Mouse (Mus musculus) megakaryocyte progenitor cell, adult 5-6 weeks (primary cell): Measurements from ENCODE around the gene Hspg2. TPM values are rescaled to one million over a fixed set of nuclear protein-coding genes. Genes with fewer than 3 reads are reported as not detected.

Experiments
- ATAC-seq: replicated peaks from 2 replicates; pipeline ENCODE4 v1.8.0; 2016; ENCODE audit warnings: mild to moderate bottlenecking, moderate TSS enrichment, inconsistent platforms; ENCODE audit not compliant: poor library complexity
- total RNA-seq, 2 experiments: library from RNA; stranded (forward) in 1 of 2; stranded (reverse) in 1 of 2; fragments of 157-497, 149-512 nt in 1 of 2; fragments of 200-1000 nt in 1 of 2; gene quantifications; 2 replicates each; pipeline versions ENCODE4 v1.2.3 to v1.2.4; 2015 to 2017

The Hspg2 gene
- total RNA-seq, 2 experiments from 2014 or later, result not detected

DNA sequence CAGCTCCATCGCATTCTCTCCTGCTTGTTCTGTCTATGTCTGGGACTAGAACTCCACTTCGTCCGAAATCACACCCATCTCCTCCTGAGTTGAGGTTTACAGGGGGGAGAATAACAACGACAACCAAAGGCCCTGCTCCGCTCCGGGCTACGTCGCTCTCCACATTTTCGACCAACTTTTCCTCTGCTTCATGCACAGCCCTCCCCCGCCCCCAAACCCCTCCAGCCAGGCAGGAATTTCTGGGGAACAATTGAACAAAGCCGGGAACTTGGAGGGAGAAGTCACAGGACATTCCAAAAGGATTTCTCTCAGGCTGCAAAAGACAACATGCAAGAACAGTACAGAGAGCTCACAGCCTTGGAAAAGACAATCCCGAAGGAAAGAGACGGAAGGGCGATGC is 7.9 kb upstream of the Hspg2 start:
- no peak for ATAC-seq

DNA sequence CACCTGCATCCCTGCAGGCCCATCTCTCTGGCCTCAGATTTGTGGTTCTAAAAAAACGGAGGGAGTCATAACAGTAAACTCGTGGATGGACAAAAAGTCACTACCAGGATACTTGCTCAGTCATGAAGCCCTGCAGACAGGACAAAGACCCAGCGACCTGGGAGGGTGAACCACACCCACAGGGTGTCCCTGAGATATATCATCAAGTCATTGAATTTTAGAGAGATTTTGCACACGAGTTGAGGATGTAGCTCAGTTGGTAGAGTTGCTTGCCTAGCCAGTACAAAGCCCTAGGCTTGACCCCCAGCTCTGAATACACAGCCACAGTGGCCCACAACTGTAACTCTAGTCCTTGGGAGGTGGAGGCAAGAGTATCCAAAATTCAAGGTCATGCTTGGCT is 7.4 kb upstream of the Hspg2 start:
- ATAC-seq, result no peak

DNA sequence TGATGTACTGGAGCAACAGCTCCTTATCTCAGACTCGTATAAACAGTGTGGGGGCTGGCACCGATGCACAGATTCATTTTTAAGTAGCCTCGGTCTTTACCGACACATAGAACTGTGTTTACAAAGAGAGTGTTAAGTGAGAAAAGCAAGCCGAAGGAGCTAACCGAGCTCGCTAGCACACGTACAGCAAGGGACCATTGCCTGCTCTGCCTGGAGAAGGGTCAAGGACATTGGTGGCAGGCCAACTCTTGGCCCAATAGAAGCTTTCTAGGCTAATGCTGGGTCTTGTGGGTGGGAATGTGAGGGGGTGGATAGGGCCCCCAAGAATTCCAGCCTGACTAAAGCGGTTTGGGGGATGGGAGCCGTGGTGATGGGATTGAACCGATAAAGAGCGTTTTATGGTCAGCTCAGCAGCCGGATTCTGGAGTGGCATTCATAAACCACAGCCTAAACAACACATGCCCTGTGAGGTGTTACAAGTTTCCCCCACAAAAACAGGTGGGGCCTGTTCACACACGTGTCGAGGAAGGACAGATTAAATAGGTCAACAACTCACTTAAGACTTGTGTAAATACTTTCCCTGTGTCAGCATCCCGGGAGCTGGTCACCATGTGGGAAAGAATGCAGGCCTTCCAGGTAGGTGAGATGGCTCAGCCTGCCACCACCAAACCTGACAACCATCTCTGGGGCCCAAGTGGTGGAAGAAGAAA is 6.4 kb upstream of the Hspg2 start:
- ATAC-seq, result no peak

DNA sequence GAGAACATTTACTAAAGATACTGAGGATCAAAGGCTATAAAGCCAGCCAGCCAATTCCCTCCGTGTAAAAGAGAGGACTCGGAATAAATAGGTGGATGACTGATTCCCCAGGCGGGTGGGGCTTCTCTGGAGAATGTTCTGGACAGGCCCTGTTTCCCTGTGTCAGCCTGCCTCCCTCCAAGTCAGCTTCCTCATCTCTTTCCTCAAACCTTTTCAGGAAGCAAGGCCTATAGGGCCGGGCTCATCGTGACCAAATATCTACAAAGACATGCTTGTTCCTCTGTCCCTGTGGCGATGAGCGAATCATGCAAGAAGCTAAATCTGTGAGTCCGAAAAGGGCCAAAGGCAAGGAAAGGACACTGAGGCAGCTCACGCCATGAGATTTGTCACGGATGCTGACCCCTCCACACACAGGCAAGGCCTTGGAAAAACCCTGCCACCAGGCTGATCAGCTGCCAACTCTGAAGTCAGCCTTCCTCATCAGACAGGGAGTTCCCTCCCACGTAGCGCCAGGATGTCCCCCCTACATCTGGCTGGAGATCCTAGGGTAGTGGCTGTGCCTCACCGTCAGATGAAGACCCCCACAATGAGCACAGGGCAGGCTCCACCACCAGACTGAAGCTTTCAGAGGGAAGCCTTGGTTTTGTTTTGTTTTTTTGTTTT is 3.3 kb upstream of the Hspg2 start:
- ATAC-seq, result no peak

DNA sequence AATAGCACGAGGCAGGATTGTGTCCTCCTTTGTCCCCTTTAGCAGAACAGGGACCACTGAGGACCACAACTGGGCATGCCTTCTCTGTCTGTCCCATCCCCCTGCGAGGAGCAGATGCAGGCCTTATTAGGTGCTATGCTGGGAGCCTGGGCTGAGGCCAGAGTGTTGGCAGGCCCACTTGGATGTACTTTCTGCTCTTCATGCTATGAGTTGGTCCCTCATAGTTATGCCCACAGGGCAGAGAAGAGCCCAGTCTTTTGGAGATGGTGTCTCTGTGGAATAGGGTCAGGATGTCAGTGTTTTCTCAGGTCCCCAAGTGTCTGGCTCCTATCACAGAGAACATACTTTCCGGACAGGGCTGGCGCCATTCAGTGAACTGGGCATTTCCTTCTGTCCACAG is 1.6 kb upstream of the Hspg2 start:
- no peak for ATAC-seq

DNA sequence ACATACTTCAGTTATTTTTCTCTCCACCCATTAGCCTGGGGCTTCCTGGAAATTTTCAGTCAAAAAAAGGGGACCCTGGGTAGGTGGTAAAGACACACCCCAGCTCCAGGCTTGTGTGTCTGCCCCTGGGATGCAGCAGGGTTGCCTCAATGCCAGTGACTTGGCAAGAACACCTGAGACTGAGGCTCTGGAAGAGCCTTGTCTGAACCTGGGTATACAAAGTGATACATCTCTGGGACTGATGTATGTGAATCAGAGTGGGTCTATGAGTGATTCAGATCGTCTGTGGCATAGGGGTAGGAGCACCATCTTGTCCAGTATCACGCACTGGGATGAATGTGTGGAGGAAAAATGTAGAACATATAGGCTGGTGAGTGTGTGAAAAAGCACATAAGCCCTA is 1.0 kb upstream of the Hspg2 start:
- ATAC-seq, result no peak

DNA sequence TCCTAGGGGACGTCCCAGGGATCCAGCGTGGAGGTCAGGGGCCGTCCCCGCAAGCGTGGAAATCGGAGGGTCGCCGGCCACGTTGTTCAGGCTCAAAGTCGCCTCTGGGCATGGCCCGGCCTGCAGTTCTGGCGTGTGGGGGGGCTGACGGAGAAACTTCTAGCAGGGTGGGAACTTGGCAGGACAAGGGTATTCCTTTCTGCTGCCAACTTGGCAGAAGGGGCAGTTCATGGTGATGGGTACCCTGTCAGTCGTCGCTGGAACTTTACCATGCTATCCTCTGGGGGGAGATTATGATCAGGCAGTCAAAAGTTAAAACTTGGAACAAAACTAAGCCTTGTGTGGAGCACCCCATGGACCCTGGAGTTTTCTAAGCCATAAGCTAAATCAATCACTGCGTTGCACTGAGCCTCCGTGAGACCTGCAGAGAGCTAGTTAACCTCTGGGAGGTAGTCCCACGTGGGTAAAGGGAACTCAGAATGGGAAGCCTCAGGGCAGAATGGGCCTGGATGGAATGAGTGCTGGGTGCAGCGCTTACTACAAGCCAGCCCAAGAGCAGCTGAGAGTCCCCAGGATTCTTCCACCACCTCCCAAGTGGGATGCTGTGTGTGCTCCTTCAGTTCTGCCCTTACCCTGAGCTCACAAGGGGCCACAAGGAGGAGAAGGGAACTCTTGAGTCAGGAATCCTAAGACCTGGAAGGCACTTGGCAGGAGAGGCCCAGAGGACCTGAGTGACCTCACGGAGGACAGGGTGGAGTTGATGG is 694 bp downstream of the Hspg2 start:
- no peak for ATAC-seq

DNA sequence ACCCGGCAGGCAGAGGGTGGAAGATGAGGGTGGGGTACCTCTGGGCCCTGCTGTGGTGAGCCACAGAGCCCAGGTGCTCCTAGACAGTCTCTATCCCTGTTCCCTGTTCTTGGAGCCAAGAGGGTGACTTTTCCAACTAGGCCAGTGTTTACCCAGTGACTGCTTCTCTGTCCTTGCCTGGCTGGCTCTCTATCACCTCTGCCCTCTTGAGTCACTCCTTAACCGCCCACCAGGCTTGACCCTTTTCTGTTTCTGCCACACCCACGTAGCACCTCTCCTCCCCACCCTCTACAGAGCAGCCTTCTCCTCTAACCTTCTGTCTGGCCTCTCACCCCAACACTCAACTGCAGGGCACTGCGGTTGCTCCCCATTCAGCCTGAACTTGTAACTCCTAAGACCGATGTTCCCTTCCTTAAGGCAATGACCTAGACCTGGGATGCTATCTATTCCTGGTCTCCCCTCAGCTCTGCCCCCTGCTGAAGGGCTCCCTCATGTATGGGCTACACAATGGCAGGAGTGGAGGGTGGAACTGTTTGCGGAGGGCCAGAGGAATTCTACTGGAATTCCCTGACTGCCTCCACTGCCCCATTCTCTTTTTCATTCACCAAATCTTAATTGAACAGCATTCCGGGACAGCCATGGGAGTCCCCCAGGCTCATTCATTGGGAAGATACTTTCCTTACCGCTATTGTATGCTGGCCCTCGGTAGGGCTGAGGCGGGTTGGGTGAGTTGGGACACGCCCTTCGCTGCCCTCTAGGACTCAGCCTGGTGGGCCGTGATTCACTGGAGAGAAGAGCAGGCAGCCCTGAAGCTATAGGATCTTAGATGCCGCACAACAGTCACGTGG is 1.5 kb downstream of the Hspg2 start:
- no peak for ATAC-seq

DNA sequence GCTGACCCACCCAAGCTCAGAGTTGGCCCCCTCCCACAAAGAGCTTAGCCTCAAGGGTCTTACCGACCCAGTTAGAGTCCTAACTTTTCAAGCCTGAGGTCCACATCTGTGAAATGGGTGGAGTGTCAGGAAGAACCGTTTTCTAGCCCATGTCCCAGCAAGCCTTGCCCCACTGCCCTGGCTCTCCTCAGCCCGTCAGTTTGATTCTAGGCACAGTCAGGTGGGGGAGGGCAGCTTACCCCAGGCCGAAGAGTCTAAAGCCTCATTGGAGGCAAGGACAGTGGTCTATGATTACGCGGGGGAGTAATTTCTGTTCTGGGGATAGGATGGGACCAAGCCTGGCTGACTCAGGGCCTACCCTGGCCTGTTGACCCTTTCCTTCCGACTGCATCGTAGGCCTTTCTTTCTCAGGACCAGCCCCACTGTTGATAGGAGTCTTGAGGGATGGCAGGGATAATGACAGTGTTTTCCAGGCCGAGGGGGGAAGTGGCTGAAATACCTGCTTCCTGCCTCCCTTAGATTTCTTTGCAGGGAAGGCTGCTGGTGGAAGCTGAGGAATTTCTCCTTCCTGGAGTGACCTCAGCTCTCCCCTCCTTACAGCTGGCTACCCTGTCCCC is 2.2 kb downstream of the Hspg2 start:
- ATAC-seq, result no peak

DNA sequence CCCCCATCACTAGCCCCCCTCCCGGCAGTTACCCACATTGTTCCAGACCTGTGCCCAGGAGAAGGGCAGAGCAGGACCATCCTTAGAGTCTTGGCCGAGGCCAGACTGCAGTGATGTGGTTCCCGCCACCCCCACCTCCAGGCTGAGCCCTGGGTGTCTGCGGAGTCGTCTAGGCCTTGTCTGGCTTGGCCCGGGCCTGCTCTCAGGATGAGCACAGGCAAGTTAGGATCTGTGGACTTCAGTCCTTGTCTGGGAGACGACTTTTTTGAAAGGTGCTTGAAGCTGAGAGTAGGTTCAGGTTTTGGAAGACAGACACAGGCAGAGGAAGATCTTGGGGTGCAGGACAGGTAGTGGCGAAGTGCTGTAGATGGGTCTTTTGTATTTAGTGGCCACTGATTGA is 2.8 kb downstream of the Hspg2 start:
- no peak for ATAC-seq

DNA sequence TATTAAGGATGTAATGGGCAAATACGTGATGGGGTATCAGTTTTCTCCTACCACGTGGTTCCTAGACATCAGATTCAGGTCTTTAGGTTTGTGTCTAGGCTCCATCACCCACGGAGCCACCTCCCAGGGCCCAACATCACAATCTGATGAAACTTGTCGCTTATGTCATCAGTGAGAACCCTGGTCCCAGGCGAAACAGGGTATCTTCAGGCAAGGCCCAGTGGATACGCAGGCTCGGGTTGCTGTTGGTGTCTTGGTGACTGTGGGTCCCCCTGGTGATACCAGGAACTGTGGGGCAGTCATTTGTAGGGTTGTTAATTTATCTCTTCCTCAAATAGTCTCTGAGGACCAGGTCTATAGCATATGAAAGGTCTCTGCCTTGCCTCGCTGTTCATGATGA is 4.7 kb downstream of the Hspg2 start:
- no peak for ATAC-seq

DNA sequence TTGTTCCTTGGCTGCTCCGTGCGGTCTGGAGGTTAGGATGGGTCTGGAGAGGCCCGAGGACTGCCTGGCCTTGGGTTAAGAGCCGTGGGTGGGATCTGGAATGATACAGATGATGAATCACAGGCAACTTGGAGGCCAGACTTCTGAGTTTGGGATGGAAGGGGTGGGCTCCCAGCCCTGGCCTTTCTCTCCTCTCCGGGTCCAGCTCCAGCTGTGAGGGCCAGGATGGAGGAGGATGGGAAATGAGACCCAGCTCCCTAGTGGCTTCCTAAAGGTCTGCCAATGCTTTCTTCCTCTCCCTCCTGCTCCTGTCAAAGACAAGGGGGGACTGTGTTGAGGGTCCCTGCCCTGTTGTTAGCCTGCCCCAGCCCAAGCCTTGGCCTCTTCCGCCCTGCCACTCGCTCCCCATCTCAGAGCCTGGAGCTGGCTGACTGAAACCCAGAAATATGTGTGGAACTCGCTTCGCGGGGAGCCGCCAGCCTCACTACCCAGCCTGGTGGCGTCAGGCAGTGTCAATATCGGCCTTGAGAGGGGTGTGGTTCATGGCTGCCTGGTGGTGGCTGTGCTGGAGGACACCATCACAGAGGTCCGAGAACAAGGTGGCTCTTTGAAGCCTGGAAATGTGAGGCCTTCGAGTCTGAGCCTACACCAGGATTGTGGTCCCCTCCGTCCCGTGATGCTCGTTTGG is 5.3 kb downstream of the Hspg2 start:
- no peak for ATAC-seq

DNA sequence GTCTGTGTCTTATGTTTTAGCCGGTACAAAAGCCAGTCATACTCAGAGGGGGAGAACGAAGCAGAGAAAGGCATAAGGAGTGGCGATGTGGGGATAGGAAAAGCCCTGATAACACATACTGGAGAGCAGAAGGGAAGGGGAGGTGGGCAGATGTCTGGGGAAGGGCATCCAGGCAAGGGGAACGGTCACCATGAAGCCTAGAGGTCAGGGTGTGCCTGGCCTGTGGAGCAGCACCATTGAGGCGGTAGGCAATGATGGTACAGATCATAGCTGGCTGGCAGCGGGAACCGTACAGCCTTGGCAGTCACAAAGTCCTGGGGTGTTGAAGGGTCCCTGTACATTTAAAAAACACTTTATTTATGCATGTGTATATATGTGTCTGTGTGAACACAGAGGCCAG is 6.1 kb downstream of the Hspg2 start:
- no peak for ATAC-seq

DNA sequence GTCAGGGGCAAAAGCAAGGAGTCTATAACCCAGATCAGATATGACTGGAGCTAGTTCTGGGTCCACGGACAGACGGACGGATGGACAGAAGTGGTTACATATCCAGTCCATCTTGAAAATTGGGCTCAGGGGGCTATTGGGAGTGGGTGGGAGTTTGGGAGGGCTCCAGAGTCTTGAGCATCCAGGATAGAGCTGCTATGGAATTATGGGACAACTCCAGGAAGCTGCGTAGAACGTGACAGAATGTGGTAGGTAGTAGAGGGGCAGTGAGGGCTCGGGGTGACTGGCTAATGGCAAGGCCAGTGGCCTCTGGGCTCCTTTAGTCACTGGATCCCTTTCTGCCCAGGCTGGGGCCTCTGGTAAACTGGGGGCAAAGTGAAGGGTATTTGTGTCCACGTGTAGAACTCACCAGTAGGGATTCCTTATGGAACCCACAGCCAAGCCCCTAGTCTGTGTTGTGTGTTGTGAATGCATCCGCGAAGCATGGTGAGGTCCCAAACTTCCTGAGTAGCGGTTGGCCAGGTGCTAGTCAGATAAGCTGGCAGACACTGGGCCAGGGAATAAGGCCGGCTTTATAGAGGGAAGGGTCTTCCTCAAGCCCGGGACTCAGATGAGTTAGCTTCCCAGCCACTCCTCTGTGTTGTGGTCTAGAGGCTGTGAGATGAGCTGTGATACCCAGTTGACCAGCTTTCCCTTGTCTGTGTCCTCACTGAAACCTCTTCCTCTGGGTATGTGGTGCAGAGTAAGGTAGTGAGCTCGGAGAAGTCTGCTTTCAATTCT is 6.9 kb downstream of the Hspg2 start:
- ATAC-seq, result no peak

DNA sequence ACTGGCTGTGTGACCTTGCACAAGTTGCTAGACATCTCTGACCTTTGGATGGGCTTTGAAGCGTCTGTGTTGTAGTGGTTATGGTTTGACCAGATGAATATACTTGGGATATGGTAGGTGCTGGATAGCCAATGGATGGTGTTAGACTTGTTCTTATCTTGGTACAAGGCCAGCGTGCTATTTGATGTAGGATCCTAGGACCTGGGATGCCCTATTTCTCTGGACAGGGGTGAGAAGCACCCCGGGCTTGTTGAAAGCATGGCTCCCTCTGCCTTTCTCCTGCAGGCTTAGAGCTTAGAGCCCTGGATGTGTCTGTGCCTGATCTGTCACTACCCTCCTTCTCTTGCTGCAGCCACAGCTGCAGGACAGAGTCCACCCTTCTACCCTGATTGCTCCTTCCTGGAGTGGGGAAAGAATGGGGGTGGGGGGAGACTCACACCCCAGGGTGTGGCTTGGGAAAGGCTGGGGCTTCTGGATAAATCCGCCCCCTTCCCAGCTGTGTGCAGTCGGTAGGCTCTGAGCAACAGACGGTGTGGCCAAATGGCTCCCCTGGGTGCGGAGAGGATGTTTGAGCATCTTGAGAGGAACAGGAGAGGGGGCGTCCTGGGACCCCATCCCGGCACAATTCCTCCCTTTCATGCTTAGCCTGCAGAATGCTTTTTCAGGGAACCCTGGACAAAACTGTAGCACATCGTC is 7.6 kb downstream of the Hspg2 start:
- ATAC-seq, result no peak

DNA sequence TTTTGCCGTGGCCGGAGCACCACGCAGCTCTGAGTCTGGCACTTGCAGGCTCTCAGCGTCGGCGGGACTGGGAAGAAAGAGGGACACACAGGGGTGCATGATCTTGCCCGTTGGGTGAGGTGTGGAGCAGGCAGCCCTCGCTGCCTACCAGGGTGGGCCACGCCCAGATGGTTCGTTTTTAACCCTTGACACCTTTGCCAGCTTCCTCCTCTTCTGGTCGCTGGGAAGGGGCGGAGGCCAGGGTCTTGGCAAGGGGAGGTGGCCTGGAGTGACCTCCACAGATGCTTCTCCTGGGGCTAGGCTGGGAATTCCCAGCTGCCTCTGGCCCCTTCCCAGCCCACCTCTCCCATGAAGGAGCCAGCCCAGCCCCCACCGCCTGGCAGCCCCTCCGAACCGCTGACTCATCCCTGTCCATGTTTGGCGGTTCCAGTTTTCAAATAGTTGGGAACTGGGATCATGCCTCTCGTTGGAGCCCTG is 8.2 kb downstream of the Hspg2 start:
- ATAC-seq, result no peak

DNA sequence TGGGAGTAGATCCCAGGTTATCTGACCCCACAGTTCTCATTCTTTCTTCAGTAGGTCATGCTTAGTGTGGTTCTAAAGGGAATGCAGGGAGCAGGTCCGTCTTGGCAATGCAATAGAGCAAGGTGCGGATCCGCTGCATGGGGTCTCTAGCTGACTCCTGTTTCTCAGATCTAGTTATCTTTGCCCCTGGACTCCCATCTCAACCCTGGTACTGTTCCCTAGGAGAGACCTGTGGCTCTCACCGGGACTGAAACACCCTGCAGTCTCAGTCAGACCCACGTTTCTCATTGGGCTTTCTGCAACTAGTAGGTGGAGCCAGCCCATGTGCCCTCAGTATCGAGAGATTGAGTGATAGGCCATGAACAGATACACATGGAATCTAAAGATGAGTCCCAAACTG is 9.0 kb downstream of the Hspg2 start:
- no peak for ATAC-seq

DNA sequence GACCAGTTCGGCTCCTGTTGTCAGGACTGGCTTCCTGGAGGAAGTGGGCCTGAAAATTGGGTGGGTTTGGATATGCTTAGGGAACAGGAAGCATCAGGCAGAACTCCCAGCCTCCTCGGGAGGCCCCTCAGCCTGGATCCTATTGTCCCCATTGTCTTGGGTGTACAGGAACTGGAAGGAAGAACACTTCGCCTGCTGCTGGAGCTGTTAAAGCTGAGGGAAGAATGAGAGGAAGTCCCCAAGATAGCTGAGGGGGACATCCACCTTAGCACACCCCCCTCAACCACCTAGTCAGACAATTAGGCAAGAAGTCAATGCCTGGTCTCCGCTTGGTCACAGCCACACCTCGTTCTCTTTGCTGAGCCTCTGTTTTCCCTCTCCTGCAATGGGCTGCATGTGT is 9.7 kb downstream of the Hspg2 start:
- no peak for ATAC-seq

DNA sequence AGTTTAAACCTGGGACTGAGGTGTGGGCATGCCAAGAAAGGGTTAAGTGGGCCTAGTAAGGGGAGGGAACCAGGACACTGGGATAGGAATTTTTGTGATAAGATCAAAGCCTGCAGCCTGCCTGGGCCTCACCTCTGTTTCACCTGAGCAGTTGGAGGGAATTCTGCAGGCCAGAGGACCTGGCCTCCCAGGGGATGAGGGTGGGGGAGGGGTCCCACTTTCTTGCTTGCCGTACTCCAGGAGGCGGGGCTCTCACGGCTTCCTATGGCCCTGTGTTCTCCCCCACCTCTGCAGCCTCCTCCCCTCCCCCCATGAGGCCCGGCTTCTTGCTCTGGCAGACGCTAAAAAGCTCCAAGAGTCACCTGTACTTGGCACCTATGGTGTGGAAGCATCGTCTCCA is 11.2 kb downstream of the Hspg2 start:
- no peak for ATAC-seq
